Mouse (Mus musculus) E14TG2a.4 (cell line): ENCODE data around the gene Dock2.

ENCODE experiments used
- CTCF ChIP-seq: conservative IDR thresholded peaks from 2 replicates; pipeline ENCODE4 v1.5.1; 2014; ENCODE audit warnings: low read length
- NANOG ChIP-seq: IDR thresholded peaks from 2 replicates; pipeline ENCODE4 v1.6.1; 2014; ENCODE audit warnings: borderline replicate concordance, low read length, mixed read lengths
- POU5F1 ChIP-seq: IDR thresholded peaks from 2 replicates; pipeline ENCODE4 v1.6.1; 2014; ENCODE audit warnings: low read length, borderline replicate concordance

GRCm38 (mm10) chr11:34506390-34506789, 277.3 kb downstream of the Dock2 start:
- TF ChIP-seq CTCF (no peak), NANOG (no peak), POU5F1 (no peak)
